Mouse (Mus musculus) bone marrow macrophage, adult 2 months (primary cell): ENCODE results near the gene Acad11.

Source experiments
- CTCF ChIP-seq: IDR thresholded peaks from 2 replicates; pipeline ENCODE4 v1.5.1; 2012; ENCODE audit warnings: low read depth, mild to moderate bottlenecking, low read length, moderate library complexity
- POLR2A ChIP-seq: IDR thresholded peaks from 2 replicates; pipeline ENCODE4 v1.6.1; 2012; ENCODE audit warnings: mild to moderate bottlenecking, low read depth, low read length, borderline replicate concordance

DNA sequence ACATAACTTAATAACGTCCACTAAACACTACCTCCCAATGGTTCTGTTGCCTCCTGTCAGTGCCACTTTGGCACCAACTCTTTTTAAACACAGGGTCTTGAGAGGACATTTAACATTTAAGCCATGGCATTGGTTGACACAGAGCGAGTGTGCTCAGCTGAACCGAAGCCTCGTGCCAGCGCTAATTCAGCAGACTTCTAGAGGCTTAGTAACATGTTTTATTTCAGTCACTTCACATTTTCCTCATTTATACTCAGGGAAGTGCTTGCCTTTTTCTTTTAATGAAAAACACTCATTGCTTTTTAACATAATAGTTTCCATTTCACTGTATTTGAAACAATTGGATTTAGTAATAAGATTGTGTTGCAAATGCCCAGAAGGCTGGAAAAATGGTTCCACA lies 46.0 kb downstream of the Acad11 start:
- TF ChIP-seq CTCF, result no peak
- no peak for TF ChIP-seq POLR2A
